Mouse (Mus musculus) gastrocnemius, postnatal 14 days (tissue): ENCODE results near the gene B3gat2. TPM values are rescaled to one million over a fixed set of nuclear protein-coding genes. Genes with fewer than 3 reads are reported as not detected.

Experiments
- total RNA-seq, 2 experiments: library from RNA; stranded (reverse); gene quantifications; 2 replicates each; pipeline ENCODE4 v1.2.3; 2021

Gene B3gat2
- total RNA-seq, 2 experiments from 2014 or later: not detected

Other genes with a start within 250 kb of the B3gat2 start
- 10 to 100 TPM; 30.9 to 31.8 TPM for gene Smap1, start 160.6 kb downstream of the B3gat2 start, total RNA-seq
- 10 to 100 TPM; 52.7 to 55.9 TPM for gene Sdhaf4, start 243.9 kb downstream of the B3gat2 start, total RNA-seq